Mouse (Mus musculus): ENCODE results near the gene Hectd4. TPM values are rescaled to one million over a fixed set of nuclear protein-coding genes. Genes with fewer than 3 reads are reported as not detected.

Gene Hectd4
- polyA plus RNA-seq, 1 experiment from 2014 or later = 6.5 TPM

GRCm38 (mm10) chr5:121385461-121386119 is 165.6 kb downstream of the Hectd4 start, which contains the start of gene Trafd1:
TSS of gene Trafd1 (minus strand) at chr5:121385632.
- Histone ChIP-seq H3K4me2 (ENCODE audit: low read depth, severe bottlenecking) (peak within 1 kb of the TSS; percentile 89), H3K4me1 (ENCODE audit: control insufficient read depth, insufficient read depth, low read length) (no peaks in the 10 kb centered on the region), H3K27me3 (ENCODE audit: control insufficient read depth, insufficient read depth, low read length) (no peaks in the 10 kb centered on the region), H3K9me3 (ENCODE audit: control insufficient read depth, low read length) (no peaks in the 10 kb centered on the region; the same call in 1 of the 2 replicates), H3K9ac (ENCODE audit: low read length) (peak within 1 kb of the TSS; percentile 79), H3K27ac (replicated peaks; ENCODE audit: low read depth, low read length) (0 out of 2 replicates have a peak within 1 kb of the TSS, but pooled peaks have one; percentile 42), H3K4me3 (ENCODE audit: low read depth, low read length) (peak within 1 kb of the TSS; percentile 76), H3K36me3 (ENCODE audit: control insufficient read depth, insufficient read depth, low read length) (peaks cover 7% of the 10 kb centered on the region; the same call in 1 of the 2 replicates)
- peak; percentile 94 for DNase-seq (ENCODE audit: low spot score)
- peak; percentile 93 for ATAC-seq (ENCODE audit: insufficient number of reproducible peaks, low FRiP score, low TSS enrichment, low read depth)
- WGBS = under 1% methylated on average over 41 of the region's 45 CpGs

GRCm38 (mm10) chr5:121386120-121386909 is 166.3 kb downstream of the Hectd4 start:
- H3K9me3 ChIP-seq (ENCODE audit: control insufficient read depth, low read length) = no peaks in the 10 kb centered on the region
- peak overlapping the region; percentile 76; the same call in 1 of the 2 replicates for H3K4me3 ChIP-seq (ENCODE audit: low read depth, low read length)
- peaks cover under 1% of the 10 kb centered on the region; the same call in 1 of the 2 replicates for H3K36me3 ChIP-seq (ENCODE audit: control insufficient read depth, insufficient read depth, low read length)
- no peaks in the 10 kb centered on the region for H3K4me1 ChIP-seq (ENCODE audit: control insufficient read depth, insufficient read depth, low read length)
- H3K27ac ChIP-seq (replicated peaks; ENCODE audit: low read depth, low read length) = no peak overlapping the region
- peak overlapping the region; percentile 89 for H3K4me2 ChIP-seq (ENCODE audit: low read depth, severe bottlenecking)
- H3K27me3 ChIP-seq (ENCODE audit: control insufficient read depth, insufficient read depth, low read length) = no peaks in the 10 kb centered on the region
- no peak for DNase-seq (ENCODE audit: low spot score)
- no peak overlapping the region for H3K9ac ChIP-seq (ENCODE audit: low read length)
- ATAC-seq (ENCODE audit: insufficient number of reproducible peaks, low FRiP score, low TSS enrichment, low read depth) = no peak
- 30% methylated on average over 22 of the region's 22 CpGs for WGBS

GRCm38 (mm10) chr5:121387126-121387525 is 167.1 kb downstream of the Hectd4 start:
- no peaks in the 10 kb centered on the region for H3K9me3 ChIP-seq (ENCODE audit: control insufficient read depth, low read length)
- no peaks in the 10 kb centered on the region for H3K36me3 ChIP-seq (ENCODE audit: control insufficient read depth, insufficient read depth, low read length)
- no peak overlapping the region for H3K9ac ChIP-seq (ENCODE audit: low read length)
- H3K4me1 ChIP-seq (ENCODE audit: control insufficient read depth, insufficient read depth, low read length) = no peaks in the 10 kb centered on the region
- ATAC-seq (ENCODE audit: insufficient number of reproducible peaks, low FRiP score, low TSS enrichment, low read depth) = no peak
- DNase-seq (ENCODE audit: low spot score) = no peak
- no peak overlapping the region; the same call in 1 of the 2 replicates for H3K4me2 ChIP-seq (ENCODE audit: low read depth, severe bottlenecking)
- H3K27ac ChIP-seq (replicated peaks; ENCODE audit: low read depth, low read length) = no peak overlapping the region
- H3K4me3 ChIP-seq (ENCODE audit: low read depth, low read length) = no peak overlapping the region
- no peaks in the 10 kb centered on the region for H3K27me3 ChIP-seq (ENCODE audit: control insufficient read depth, insufficient read depth, low read length)
- WGBS = 63% methylated on average over 4 of the region's 4 CpGs

GRCm38 (mm10) chr5:121389106-121389505 is 169.1 kb downstream of the Hectd4 start:
- WGBS = 70% methylated on average over 7 of the region's 7 CpGs

GRCm38 (mm10) chr5:121389691-121390090 is 169.7 kb downstream of the Hectd4 start:
- Histone ChIP-seq H3K4me1 (ENCODE audit: control insufficient read depth, insufficient read depth, low read length) (no peaks in the 10 kb centered on the region), H3K9me3 (ENCODE audit: control insufficient read depth, low read length) (no peaks in the 10 kb centered on the region), H3K27ac (replicated peaks; ENCODE audit: low read depth, low read length) (no peak overlapping the region), H3K9ac (ENCODE audit: low read length) (no peak overlapping the region), H3K36me3 (ENCODE audit: control insufficient read depth, insufficient read depth, low read length) (no peaks in the 10 kb centered on the region), H3K27me3 (ENCODE audit: control insufficient read depth, insufficient read depth, low read length) (no peaks in the 10 kb centered on the region), H3K4me2 (ENCODE audit: low read depth, severe bottlenecking) (no peak overlapping the region), H3K4me3 (ENCODE audit: low read depth, low read length) (no peak overlapping the region)
- DNase-seq (ENCODE audit: low spot score) (no peak), ATAC-seq (ENCODE audit: insufficient number of reproducible peaks, low FRiP score, low TSS enrichment, low read depth) (no peak)

More at GRCm38 (mm10) chr5:121389106-121389505, 169.1 kb downstream of the Hectd4 start:
- Histone ChIP-seq H3K4me2 (ENCODE audit: low read depth, severe bottlenecking) (no peak overlapping the region), H3K9ac (ENCODE audit: low read length) (no peak overlapping the region), H3K9me3 (ENCODE audit: control insufficient read depth, low read length) (no peaks in the 10 kb centered on the region), H3K4me3 (ENCODE audit: low read depth, low read length) (no peak overlapping the region), H3K4me1 (ENCODE audit: control insufficient read depth, insufficient read depth, low read length) (no peaks in the 10 kb centered on the region), H3K36me3 (ENCODE audit: control insufficient read depth, insufficient read depth, low read length) (no peaks in the 10 kb centered on the region), H3K27ac (replicated peaks; ENCODE audit: low read depth, low read length) (no peak overlapping the region), H3K27me3 (ENCODE audit: control insufficient read depth, insufficient read depth, low read length) (no peaks in the 10 kb centered on the region)
- DNase-seq (ENCODE audit: low spot score) = no peak
- no peak for ATAC-seq (ENCODE audit: insufficient number of reproducible peaks, low FRiP score, low TSS enrichment, low read depth)

GRCm38 (mm10) chr5:121392667-121393380 is 172.8 kb downstream of the Hectd4 start:
- ATAC-seq (ENCODE audit: insufficient number of reproducible peaks, low FRiP score, low TSS enrichment, low read depth) (no peak), DNase-seq (ENCODE audit: low spot score) (peak; percentile 42)
- Histone ChIP-seq H3K9ac (ENCODE audit: low read length) (no peak overlapping the region), H3K27ac (replicated peaks; ENCODE audit: low read depth, low read length) (no peak overlapping the region), H3K4me2 (ENCODE audit: low read depth, severe bottlenecking) (no peak overlapping the region), H3K27me3 (ENCODE audit: control insufficient read depth, insufficient read depth, low read length) (no peaks in the 10 kb centered on the region), H3K4me1 (ENCODE audit: control insufficient read depth, insufficient read depth, low read length) (no peaks in the 10 kb centered on the region), H3K36me3 (ENCODE audit: control insufficient read depth, insufficient read depth, low read length) (no peaks in the 10 kb centered on the region), H3K4me3 (ENCODE audit: low read depth, low read length) (no peak overlapping the region), H3K9me3 (ENCODE audit: control insufficient read depth, low read length) (no peaks in the 10 kb centered on the region)
- WGBS = 58% methylated on average over 16 of the region's 16 CpGs

GRCm38 (mm10) chr5:121393402-121393801 is 173.4 kb downstream of the Hectd4 start:
- Histone ChIP-seq H3K4me2 (ENCODE audit: low read depth, severe bottlenecking) (no peak overlapping the region), H3K27me3 (ENCODE audit: control insufficient read depth, insufficient read depth, low read length) (no peaks in the 10 kb centered on the region), H3K36me3 (ENCODE audit: control insufficient read depth, insufficient read depth, low read length) (no peaks in the 10 kb centered on the region), H3K4me3 (ENCODE audit: low read depth, low read length) (no peak overlapping the region), H3K9ac (ENCODE audit: low read length) (no peak overlapping the region), H3K9me3 (ENCODE audit: control insufficient read depth, low read length) (no peaks in the 10 kb centered on the region), H3K27ac (replicated peaks; ENCODE audit: low read depth, low read length) (no peak overlapping the region), H3K4me1 (ENCODE audit: control insufficient read depth, insufficient read depth, low read length) (no peaks in the 10 kb centered on the region)
- no peak for ATAC-seq (ENCODE audit: insufficient number of reproducible peaks, low FRiP score, low TSS enrichment, low read depth)
- whole genome bisulfite sequencing = 80% methylated on average over 3 of the region's 3 CpGs
- no peak for DNase-seq (ENCODE audit: low spot score)

- no peak for DNase-seq (ENCODE audit: low spot score)
- no peaks in the 10 kb centered on the region for H3K9me3 ChIP-seq (ENCODE audit: control insufficient read depth, low read length)
- no peaks in the 10 kb centered on the region for H3K27me3 ChIP-seq (ENCODE audit: control insufficient read depth, insufficient read depth, low read length)
- no peak overlapping the region for H3K4me3 ChIP-seq (ENCODE audit: low read depth, low read length)
- ATAC-seq (ENCODE audit: insufficient number of reproducible peaks, low FRiP score, low TSS enrichment, low read depth) = no peak
- peaks cover 1% of the 10 kb centered on the region; the same call in 1 of the 2 replicates for H3K36me3 ChIP-seq (ENCODE audit: control insufficient read depth, insufficient read depth, low read length)
- 84% methylated on average over 5 of the region's 5 CpGs for WGBS
- H3K27ac ChIP-seq (replicated peaks; ENCODE audit: low read depth, low read length) = no peak overlapping the region
- H3K4me1 ChIP-seq (ENCODE audit: control insufficient read depth, insufficient read depth, low read length) = 0 out of 2 replicates have a peak, but pooled peaks cover 2% of the 10 kb centered on the region
- H3K9ac ChIP-seq (ENCODE audit: low read length) = no peak overlapping the region
- H3K4me2 ChIP-seq (ENCODE audit: low read depth, severe bottlenecking) = no peak overlapping the region
Measured at GRCm38 (mm10) chr5:121395621-121396020, 175.6 kb downstream of the Hectd4 start.
